Mouse (Mus musculus): ENCODE data around the gene P2rx1.

DNA sequence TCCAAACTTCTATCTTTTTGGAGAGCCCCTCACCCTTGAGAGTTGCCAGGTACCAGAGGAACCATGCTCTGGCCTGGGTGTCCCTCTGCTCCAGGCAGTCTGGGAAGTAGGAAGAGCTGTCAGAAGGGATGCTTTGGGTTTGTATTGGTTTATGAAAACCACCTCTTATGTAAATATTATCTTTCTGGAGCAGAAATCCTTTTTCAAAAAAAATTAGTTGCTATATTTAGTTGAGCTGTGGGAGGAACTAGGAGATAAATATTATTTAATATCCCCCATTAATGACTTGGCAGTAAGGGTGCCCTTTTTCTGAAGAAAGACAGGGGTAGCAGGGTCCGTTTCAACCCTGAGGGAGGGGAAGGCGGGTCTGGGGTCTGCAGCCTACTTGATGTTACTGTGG is 36.5 kb upstream of the P2rx1 start:
- TF ChIP-seq CTCF (IDR thresholded peaks at IDR 0.05; ENCODE audit: control insufficient read depth, insufficient read depth, insufficient replicate concordance, low read depth, low read length) (no peak), POLR2A (IDR thresholded peaks at IDR 0.05; ENCODE audit: control insufficient read depth, low read depth, low read length) (no peak)
